13 mouse cellular contexts compared by ENCODE assay signal in the genomic region with DNA sequence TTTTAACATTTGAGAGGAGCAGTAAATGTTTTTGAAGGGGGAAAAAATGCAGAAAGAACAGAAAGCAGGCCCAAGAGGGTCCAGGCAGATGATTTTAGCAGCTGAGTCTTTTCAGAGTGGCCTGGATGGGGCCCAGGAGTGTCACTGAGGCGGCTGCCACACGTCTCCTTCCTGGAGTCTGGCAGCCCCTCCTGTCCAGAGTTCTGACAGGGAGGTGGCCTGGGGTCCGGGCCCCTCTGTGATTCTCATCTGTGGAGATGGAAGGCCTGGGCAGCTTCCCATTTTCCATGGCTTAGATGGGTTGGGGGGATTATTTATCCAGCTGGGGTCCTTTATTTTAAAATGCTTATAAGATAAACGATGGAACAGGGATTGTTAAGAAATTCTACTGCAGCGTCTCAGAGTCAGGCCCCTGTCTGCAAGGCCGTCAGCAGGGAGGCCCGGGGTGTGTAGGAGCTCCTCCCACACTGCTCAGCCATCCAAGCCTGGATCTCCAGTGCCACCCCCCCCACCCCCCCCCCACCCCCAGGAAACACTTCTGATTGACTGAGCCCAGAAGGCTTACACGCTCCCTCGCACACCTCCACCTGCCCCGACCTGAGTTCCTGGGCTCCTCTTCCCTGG. TPM values are rescaled to one million over a fixed set of nuclear protein-coding genes. Genes with fewer than 3 reads are reported as not detected.
DNase-seq lines count a peak whose midpoint lies in the region; ATAC-seq and TF ChIP-seq lines count a peak whose summit lies in the region.
"Had no signal": no experiment of that assay in that cellular context is flagged by ENCODE, and none has a peak within 500 bp of the region (broad histone marks: within the 10 kb centered on the region; RNA-seq: fewer than 3 reads in every experiment).

No protein-coding gene starts in this region.

- ATAC-seq in limb, embryonic 12.5 days (ENCODE audit: insufficient number of reproducible peaks, insufficient read depth, low FRiP score, low TSS enrichment, low read depth) = 0 out of 2 replicates have a peak, but pooled peaks have one; percentile 29
- ATAC-seq in limb, embryonic 13.5 days (ENCODE audit: low FRiP score, low read depth) = peak; percentile 84
- peak; percentile 66; the same call in 1 of the 2 replicates for ATAC-seq in stomach, postnatal 0 days (ENCODE audit: low FRiP score, low TSS enrichment)
- no peak for ATAC-seq in liver, postnatal 0 days

- H3K4me3 ChIP-seq in limb, embryonic 12.5 days (replicated peaks) = no peak overlapping the region
- no peak overlapping the region for H3K4me3 ChIP-seq in limb, embryonic 10.5 days
- no peak overlapping the region for H3K4me3 ChIP-seq in limb, embryonic 13.5 days
- H3K4me3 ChIP-seq in stomach, postnatal 0 days (ENCODE audit: low read depth, low read length) = no peak overlapping the region
- no peak overlapping the region for H3K4me3 ChIP-seq in liver, postnatal 0 days (ENCODE audit: low read depth, low read length)
- H3K4me3 ChIP-seq: hindbrain, embryonic 13.5 days; layer of hippocampus, adult 2 months had no signal

- H3K9ac ChIP-seq in limb, embryonic 12.5 days (replicated peaks) = 0 out of 2 replicates have a peak overlapping the region, but pooled peaks have one; percentile 24
- H3K9ac ChIP-seq in limb, embryonic 13.5 days = 0 out of 2 replicates have a peak overlapping the region, but pooled peaks have one; percentile 50
- H3K9ac ChIP-seq in stomach, postnatal 0 days (ENCODE audit: low read length) = no peak overlapping the region
- H3K9ac ChIP-seq in liver, postnatal 0 days (replicated peaks) = no peak overlapping the region
- H3K9ac ChIP-seq: hindbrain, embryonic 13.5 days had no signal

- H3K27ac ChIP-seq in limb, embryonic 12.5 days = peak overlapping the region; percentile 50
- H3K27ac ChIP-seq in limb, embryonic 10.5 days = no peak overlapping the region
- H3K27ac ChIP-seq in limb, embryonic 13.5 days = peak overlapping the region; percentile 49
- H3K27ac ChIP-seq in stomach, postnatal 0 days (replicated peaks) = peak overlapping the region; percentile 58; the same call in 1 of the 2 replicates
- no peak overlapping the region for H3K27ac ChIP-seq in liver, postnatal 0 days (ENCODE audit: low read depth)
- H3K27ac ChIP-seq: hindbrain, embryonic 13.5 days; layer of hippocampus, adult 2 months had no signal

- H3K9me3 ChIP-seq in limb, embryonic 12.5 days = no peaks in the 10 kb centered on the region
- H3K9me3 ChIP-seq in limb, embryonic 10.5 days (replicated peaks) = no peaks in the 10 kb centered on the region
- H3K9me3 ChIP-seq in limb, embryonic 13.5 days = no peaks in the 10 kb centered on the region
- H3K9me3 ChIP-seq in stomach, postnatal 0 days (ENCODE audit: control insufficient read depth, low read length) = no peaks in the 10 kb centered on the region
- no peaks in the 10 kb centered on the region for H3K9me3 ChIP-seq in liver, postnatal 0 days (ENCODE audit: low read length)
- H3K9me3 ChIP-seq: hindbrain, embryonic 13.5 days had no signal

- H3K4me2 ChIP-seq in limb, embryonic 12.5 days = no peak overlapping the region
- no peak overlapping the region for H3K4me2 ChIP-seq in limb, embryonic 13.5 days (replicated peaks)
- H3K4me2 ChIP-seq in stomach, postnatal 0 days (replicated peaks; ENCODE audit: low read depth) = no peak overlapping the region
- no peak overlapping the region for H3K4me2 ChIP-seq in liver, postnatal 0 days (ENCODE audit: low read depth, low read length)
- H3K4me2 ChIP-seq: hindbrain, embryonic 13.5 days had no signal

- TF ChIP-seq EP300 in stomach, postnatal 0 days (optimal IDR thresholded peaks at IDR 0.05) = no peak
- TF ChIP-seq EP300 in liver, postnatal 0 days (IDR thresholded peaks at IDR 0.05; ENCODE audit: low read depth) = no peak

- whole genome bisulfite sequencing in limb, embryonic 12.5 days = 57% methylated on average over 10 of the region's 10 CpGs
- WGBS in limb, embryonic 10.5 days = 76% methylated on average over 10 of the region's 10 CpGs
- WGBS in limb, embryonic 13.5 days = 54% methylated on average over 10 of the region's 10 CpGs
- 34% methylated on average over 10 of the region's 10 CpGs for WGBS in stomach, postnatal 0 days
- WGBS in liver, postnatal 0 days (ENCODE audit: insufficient replicate concordance) = 64% methylated on average over 10 of the region's 10 CpGs

- TF ChIP-seq CTCF in stomach, postnatal 0 days (IDR thresholded peaks at IDR 0.05; ENCODE audit: low read depth) = no peak
- no peak for TF ChIP-seq CTCF in liver, postnatal 0 days (IDR thresholded peaks at IDR 0.05; ENCODE audit: low read depth)

- no peaks in the 10 kb centered on the region for H3K27me3 ChIP-seq in limb, embryonic 12.5 days
- no peaks in the 10 kb centered on the region for H3K27me3 ChIP-seq in limb, embryonic 10.5 days (ENCODE audit: low read depth, poor library complexity, severe bottlenecking)
- H3K27me3 ChIP-seq in limb, embryonic 13.5 days = no peaks in the 10 kb centered on the region
- H3K27me3 ChIP-seq in stomach, postnatal 0 days (ENCODE audit: control insufficient read depth, insufficient read depth, low read length) = no peaks in the 10 kb centered on the region
- H3K27me3 ChIP-seq in liver, postnatal 0 days (ENCODE audit: insufficient read depth, low read length) = no peaks in the 10 kb centered on the region
- H3K27me3 ChIP-seq: hindbrain, embryonic 13.5 days had no signal

- H3K36me3 ChIP-seq in limb, embryonic 12.5 days = no peaks in the 10 kb centered on the region
- no peaks in the 10 kb centered on the region for H3K36me3 ChIP-seq in limb, embryonic 10.5 days
- no peaks in the 10 kb centered on the region for H3K36me3 ChIP-seq in limb, embryonic 13.5 days
- H3K36me3 ChIP-seq in stomach, postnatal 0 days (ENCODE audit: control insufficient read depth, insufficient read depth, low read length) = no peaks in the 10 kb centered on the region
- H3K36me3 ChIP-seq in liver, postnatal 0 days (replicated peaks; ENCODE audit: insufficient read depth, low read length) = no peaks in the 10 kb centered on the region
- H3K36me3 ChIP-seq: hindbrain, embryonic 13.5 days had no signal

- intact Hi-C loops in gastrocnemius, postnatal 14 days (cut with DNase I; ENCODE audit: low total_unique reads) = no loop called here

- 0 out of 2 replicates have a peak, but pooled peaks cover 10% of the 10 kb centered on the region for H3K4me1 ChIP-seq in limb, embryonic 12.5 days (replicated peaks)
- H3K4me1 ChIP-seq in limb, embryonic 10.5 days = no peaks in the 10 kb centered on the region
- H3K4me1 ChIP-seq in limb, embryonic 13.5 days = peaks cover 7% of the 10 kb centered on the region; the same call in 1 of the 2 replicates
- peaks cover under 1% of the 10 kb centered on the region; the same call in 1 of the 2 replicates for H3K4me1 ChIP-seq in stomach, postnatal 0 days (replicated peaks; ENCODE audit: control insufficient read depth, insufficient read depth)
- H3K4me1 ChIP-seq in liver, postnatal 0 days (ENCODE audit: insufficient read depth) = no peaks in the 10 kb centered on the region

- peak; percentile 42 for DNase-seq in gastrocnemius, postnatal 14 days
- no peak for DNase-seq in gastrocnemius, adult 18-20 months (ENCODE audit: low spot score)
- no peak for DNase-seq in limb, embryonic 10.5 days (ENCODE audit: low spot score)
- peak; percentile 40 for DNase-seq in stomach, postnatal 0 days (ENCODE audit: low spot score)
- DNase-seq in adrenal gland, adult 8-10 months = no peak
- DNase-seq in liver, postnatal 0 days = no peak
- DNase-seq: adrenal gland, postnatal 14 days; cerebellum, adult 11-12 months; gastrocnemius, postnatal 36 days had no signal

RNA-seq across cellular contexts. Expression of a gene that starts 37.5 kb away (rescaled TPM):
- 10 to 100 TPM; 49.9 to 54.6 TPM for total RNA-seq in gastrocnemius, postnatal 14 days (2021)
- 10 to 100 TPM; 28.4 to 34.8 TPM for total RNA-seq in gastrocnemius, adult 18-20 months (2021)
- polyA plus RNA-seq in limb, embryonic 12.5 days (2016; fragmentation: Nextera tagmentation; extraction: Ambion mirVana) = 3.4 and 4.5 TPM in 2 replicates
- 0.51 and 0.62 TPM in 2 replicates for polyA plus RNA-seq in limb, embryonic 10.5 days (2016; fragmentation: Nextera tagmentation; extraction: Ambion mirVana)
- polyA plus RNA-seq in limb, embryonic 13.5 days (2015; fragmentation: Nextera tagmentation; extraction: Ambion mirVana) = 19.4 and 20.1 TPM in 2 replicates
- polyA plus RNA-seq in stomach, postnatal 0 days (2015; fragmentation: Nextera tagmentation; extraction: Ambion mirVana) = 39.4 and 47.5 TPM in 2 replicates
- total RNA-seq in adrenal gland, adult 8-10 months (2022) = 100 to 1,000 TPM in 1 of 4 experiments, 10 to 100 TPM in 3; 21.3 to 114 (median 48.7) TPM
- polyA plus RNA-seq in liver, postnatal 0 days (2015; fragmentation: Nextera tagmentation; extraction: Ambion mirVana) = 2.3 and 2.6 TPM in 2 replicates

RNA-seq across cellular contexts. Expression of a gene that starts 59.2 kb away (rescaled TPM):
- 10 to 100 TPM; 12.0 to 12.9 TPM for total RNA-seq in gastrocnemius, postnatal 14 days (2021)
- total RNA-seq in gastrocnemius, adult 18-20 months (2021) = 10 to 100 TPM; 17.3 to 18.2 TPM
- 11.4 and 14.5 TPM in 2 replicates for polyA plus RNA-seq in limb, embryonic 12.5 days (2016; fragmentation: Nextera tagmentation; extraction: Ambion mirVana)
- polyA plus RNA-seq in limb, embryonic 10.5 days (2016; fragmentation: Nextera tagmentation; extraction: Ambion mirVana) = 7.3 and 11.5 TPM in 2 replicates
- polyA plus RNA-seq in limb, embryonic 13.5 days (2015; fragmentation: Nextera tagmentation; extraction: Ambion mirVana) = 11.3 and 12.2 TPM in 2 replicates
- 9.0 and 9.6 TPM in 2 replicates for polyA plus RNA-seq in stomach, postnatal 0 days (2015; fragmentation: Nextera tagmentation; extraction: Ambion mirVana)
- 10 to 100 TPM; 56.2 to 98.7 (median 78.5) TPM for total RNA-seq in adrenal gland, adult 8-10 months (2022)
- polyA plus RNA-seq in liver, postnatal 0 days (2015; fragmentation: Nextera tagmentation; extraction: Ambion mirVana) = 4.0 and 4.3 TPM in 2 replicates

Comparison
In these comparisons a context has a peak if more than half of its experiments do, and no peak if none do; other contexts are left out.
1. DNase-seq: peak in gastrocnemius, postnatal 14 days (single experiment) and stomach, postnatal 0 days (single experiment); none in gastrocnemius, adult 18-20 months (single experiment), limb, embryonic 10.5 days (single experiment), adrenal gland, adult 8-10 months (single experiment) and liver, postnatal 0 days (single experiment).
2. H3K27ac ChIP-seq: peak in limb, embryonic 12.5 days (single experiment), limb, embryonic 13.5 days (single experiment) and stomach, postnatal 0 days (single experiment); none in limb, embryonic 10.5 days (single experiment) and liver, postnatal 0 days (single experiment).
3. H3K9ac ChIP-seq: peak in limb, embryonic 12.5 days (single experiment) and limb, embryonic 13.5 days (single experiment); none in stomach, postnatal 0 days (single experiment) and liver, postnatal 0 days (single experiment).